In genomic region chr17:84818390-84818789, GRCm38 (mm10) we compare ENCODE assay signal across 32 mouse cellular contexts.
"Had no signal": no experiment of that assay in that cellular context is flagged by ENCODE, and none has a peak within 500 bp of the region (broad histone marks: within the 10 kb centered on the region; RNA-seq: fewer than 3 reads in every experiment).

No protein-coding gene starts in this region.

- DNase-seq: left cerebral cortex, postnatal 4 days; liver; liver, embryonic 13.5 days; liver, postnatal 0 days; lung, adult 18-20 months; lung, adult 2 months; lung, embryonic 14.5 days; lung, postnatal 10 days; lung, postnatal 14 days; lung, postnatal 36 days; lung, postnatal 4 days; midbrain, embryonic 14.5 days had no signal

- H3K4me3 ChIP-seq: limb, embryonic 10.5 days; limb, embryonic 12.5 days; limb, embryonic 13.5 days; limb, embryonic 15.5 days; liver, embryonic 12.5 days; liver, embryonic 13.5 days; liver, embryonic 15.5 days; lung, embryonic 15.5 days; megakaryocyte, embryonic 14.5 days; midbrain, embryonic 10.5 days; midbrain, embryonic 12.5 days; midbrain, embryonic 13.5 days; midbrain, embryonic 15.5 days; myocyte; neural tube, embryonic 12.5 days had no signal

- H3K4me2 ChIP-seq: limb, embryonic 12.5 days; limb, embryonic 13.5 days; limb, embryonic 15.5 days; liver, embryonic 11.5 days; liver, embryonic 12.5 days; liver, embryonic 13.5 days; liver, embryonic 15.5 days; lung, embryonic 14.5 days; lung, embryonic 15.5 days; midbrain, embryonic 11.5 days; midbrain, embryonic 12.5 days; midbrain, embryonic 13.5 days; midbrain, embryonic 15.5 days; neural tube, embryonic 12.5 days had no signal

- ATAC-seq: liver, embryonic 12.5 days; liver, postnatal 0 days; lung, postnatal 0 days; midbrain, embryonic 13.5 days; midbrain, embryonic 15.5 days; midbrain, embryonic 16.5 days had no signal

- H3K27me3 ChIP-seq: limb, embryonic 12.5 days; limb, embryonic 13.5 days; limb, embryonic 15.5 days; liver, embryonic 12.5 days; liver, embryonic 13.5 days; liver, embryonic 15.5 days; lung, embryonic 15.5 days; midbrain, embryonic 12.5 days; midbrain, embryonic 13.5 days; midbrain, embryonic 15.5 days; neural tube, embryonic 12.5 days had no signal

- H3K9me3 ChIP-seq: limb, embryonic 10.5 days; limb, embryonic 12.5 days; limb, embryonic 13.5 days; limb, embryonic 15.5 days; liver, embryonic 12.5 days; liver, embryonic 13.5 days; liver, embryonic 15.5 days; lung, embryonic 15.5 days; megakaryocyte, embryonic 14.5 days; midbrain, embryonic 10.5 days; midbrain, embryonic 12.5 days; midbrain, embryonic 13.5 days; midbrain, embryonic 15.5 days; neural tube, embryonic 12.5 days had no signal

- H3K36me3 ChIP-seq: limb, embryonic 10.5 days; limb, embryonic 12.5 days; limb, embryonic 13.5 days; limb, embryonic 15.5 days; liver, embryonic 12.5 days; liver, embryonic 13.5 days; liver, embryonic 15.5 days; lung, embryonic 15.5 days; midbrain, embryonic 10.5 days; midbrain, embryonic 12.5 days; midbrain, embryonic 13.5 days; midbrain, embryonic 15.5 days; neural tube, embryonic 12.5 days had no signal

- H3K9ac ChIP-seq: limb, embryonic 12.5 days; limb, embryonic 13.5 days; limb, embryonic 15.5 days; liver, embryonic 12.5 days; liver, embryonic 13.5 days; liver, embryonic 14.5 days; liver, embryonic 15.5 days; liver, postnatal 0 days; lung, embryonic 14.5 days; lung, embryonic 15.5 days; midbrain, embryonic 12.5 days; midbrain, embryonic 13.5 days; midbrain, embryonic 15.5 days; neural tube, embryonic 12.5 days had no signal

- H3K4me1 ChIP-seq: limb, embryonic 10.5 days; limb, embryonic 12.5 days; limb, embryonic 13.5 days; limb, embryonic 15.5 days; liver, embryonic 12.5 days; liver, embryonic 13.5 days; liver, embryonic 15.5 days; lung, embryonic 15.5 days; megakaryocyte, embryonic 14.5 days; midbrain, embryonic 10.5 days; neural tube, embryonic 12.5 days had no signal

- H3K27ac ChIP-seq: limb, embryonic 10.5 days; limb, embryonic 12.5 days; limb, embryonic 13.5 days; limb, embryonic 15.5 days; liver, embryonic 12.5 days; liver, embryonic 13.5 days; liver, embryonic 14.5 days; liver, embryonic 15.5 days; lung, embryonic 15.5 days; macrophage; midbrain, embryonic 10.5 days; midbrain, embryonic 12.5 days; midbrain, embryonic 13.5 days; midbrain, embryonic 15.5 days; neural tube, embryonic 12.5 days had no signal
